Mouse (Mus musculus) kidney, adult 8-10 months (tissue): ENCODE data around the gene Ephx3.

Experiments used
- DNase-seq, 2 experiments: peaks; one replicate each; pipeline ENCODE4 v3.0.0; 2022

Ephx3 gene

GRCm38 (mm10) chr17:32172485-32172884 is 16.9 kb downstream of the Ephx3 start:
- DNase-seq = no peak

- no peak for DNase-seq
Measured at GRCm38 (mm10) chr17:32169518-32170225, 19.7 kb downstream of the Ephx3 start.

- peak in 1 of 2 experiments; percentile 27 for DNase-seq
Measured at GRCm38 (mm10) chr17:32166687-32167086, 22.7 kb downstream of the Ephx3 start, which contains the start of gene Notch3. Gene Notch3, minus strand, starts transcription at chr17:32166852.

- peak in 1 of 2 experiments; percentile 31 for DNase-seq
Measured at GRCm38 (mm10) chr17:32165803-32166595, 23.4 kb downstream of the Ephx3 start.

- no peak for DNase-seq
Measured at GRCm38 (mm10) chr17:32165266-32165802, 24.0 kb downstream of the Ephx3 start.

GRCm38 (mm10) chr17:32164780-32165179 is 24.6 kb downstream of the Ephx3 start:
- no peak for DNase-seq

- DNase-seq = no peak
Measured at GRCm38 (mm10) chr17:32163910-32164650, 25.3 kb downstream of the Ephx3 start.

- DNase-seq = peak; percentile 47 to 55
Measured at GRCm38 (mm10) chr17:32162112-32162850, 27.1 kb downstream of the Ephx3 start.

GRCm38 (mm10) chr17:32160882-32161281 is 28.5 kb downstream of the Ephx3 start:
- no peak for DNase-seq

- no peak for DNase-seq
Measured at GRCm38 (mm10) chr17:32158841-32159240, 30.5 kb downstream of the Ephx3 start.

- no peak for DNase-seq
Measured at GRCm38 (mm10) chr17:32146718-32147117, 42.6 kb downstream of the Ephx3 start.

GRCm38 (mm10) chr17:32142907-32143854 is 46.2 kb downstream of the Ephx3 start:
- peak; percentile 68 to 90 for DNase-seq

GRCm38 (mm10) chr17:32142234-32142633 is 47.1 kb downstream of the Ephx3 start:
- no peak for DNase-seq
